Mouse (Mus musculus): ENCODE results near the gene Gna13.

DNA sequence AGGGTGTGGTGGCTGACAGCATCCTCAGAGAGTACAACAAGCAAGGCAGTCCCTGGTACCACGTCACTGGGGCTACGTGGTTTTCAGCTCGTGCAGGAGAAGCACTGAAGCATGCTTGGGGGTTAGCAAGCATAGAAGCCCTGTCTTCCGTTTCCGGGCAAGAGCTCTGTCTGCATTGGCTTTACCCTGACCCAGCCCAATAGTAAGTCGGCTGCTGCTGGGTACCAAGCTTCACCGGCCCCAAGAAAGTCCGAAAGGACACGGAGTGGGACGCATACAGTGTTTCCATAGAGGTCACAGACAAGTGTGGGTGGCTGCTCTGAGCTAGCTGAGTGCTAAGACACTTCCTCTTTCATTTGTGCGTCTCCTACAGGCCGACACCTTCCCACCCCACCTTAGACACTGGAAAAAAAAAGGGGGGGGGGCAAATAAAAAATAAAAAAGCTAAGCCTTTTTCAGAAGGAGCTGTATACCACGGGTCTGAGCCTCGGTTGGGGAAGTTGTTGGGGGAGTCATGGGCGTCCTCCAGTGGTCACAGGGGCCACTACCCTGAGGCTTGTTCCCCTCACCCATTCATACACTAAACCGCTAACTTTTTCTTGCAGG, 57.4 kb downstream of the Gna13 start:
- no peak for TF ChIP-seq GABPA (IDR thresholded peaks at IDR 0.05; ENCODE audit: low read depth, low read length)
- no peak for TF ChIP-seq CHD1 (IDR thresholded peaks at IDR 0.05; ENCODE audit: low read depth, low read length)
- no peak for TF ChIP-seq E2F4 (IDR thresholded peaks at IDR 0.05; ENCODE audit: borderline replicate concordance, low read depth, low read length)
- TF ChIP-seq UBTF (IDR thresholded peaks at IDR 0.05; ENCODE audit: borderline replicate concordance, insufficient read depth, low read depth, low read length), result no peak
- TF ChIP-seq MYC (IDR thresholded peaks at IDR 0.05; ENCODE audit: low read depth, low read length), result peak; percentile 89
- no peak for TF ChIP-seq KAT2A (conservative IDR thresholded peaks at IDR 0.05; ENCODE audit: low read depth, low read length)
- no peak for TF ChIP-seq POLR2AphosphoS2 (IDR thresholded peaks at IDR 0.05; ENCODE audit: low read length)
- peak; percentile 20 to 43 (median 39); a peak in 5 of 6 replicates for TF ChIP-seq CTCF (IDR thresholded peaks at IDR 0.05 in 2 of 3, conservative IDR thresholded peaks at IDR 0.05 in 1 of 3; ENCODE audit: control insufficient read depth in 1 of 3, insufficient read depth in 1 of 3, low read depth in 2 of 3, low read length in 3 of 3, poor library complexity in 1 of 3, severe bottlenecking in 1 of 3)
- peak in 1 of 2 experiments; percentile 34; a peak in 2 of 4 replicates for TF ChIP-seq EP300 (IDR thresholded peaks at IDR 0.05; ENCODE audit: low read depth in 1 of 2, low read length in 2 of 2)
- peak; percentile 72 to 77; a peak in 3 of 4 replicates for TF ChIP-seq POLR2A (IDR thresholded peaks at IDR 0.05; ENCODE audit: control insufficient read depth in 1 of 2, insufficient read depth in 1 of 2, low read depth in 1 of 2, low read length in 2 of 2, poor library complexity in 1 of 2)
- no peak for TF ChIP-seq USF1 (IDR thresholded peaks at IDR 0.05; ENCODE audit: low read depth, low read length)

Measured in MEL (cell line).